Mouse (Mus musculus) CD4-positive, CD25-positive, alpha-beta regulatory T cell, adult 9 weeks (primary cell): ENCODE results near the gene Lnx2. TPM values are rescaled to one million over a fixed set of nuclear protein-coding genes. Genes with fewer than 3 reads are reported as not detected.

ENCODE experiments used
- polyA plus RNA-seq: library from polyadenylated mRNA; unstranded; fragments of 100-300 nt; shearing (Covaris generic); gene quantifications from one replicate; pipeline ENCODE4 v1.2.1, GENCODE M21; 2017

Gene Lnx2
- polyA plus RNA-seq = 34.2 TPM

DNA sequence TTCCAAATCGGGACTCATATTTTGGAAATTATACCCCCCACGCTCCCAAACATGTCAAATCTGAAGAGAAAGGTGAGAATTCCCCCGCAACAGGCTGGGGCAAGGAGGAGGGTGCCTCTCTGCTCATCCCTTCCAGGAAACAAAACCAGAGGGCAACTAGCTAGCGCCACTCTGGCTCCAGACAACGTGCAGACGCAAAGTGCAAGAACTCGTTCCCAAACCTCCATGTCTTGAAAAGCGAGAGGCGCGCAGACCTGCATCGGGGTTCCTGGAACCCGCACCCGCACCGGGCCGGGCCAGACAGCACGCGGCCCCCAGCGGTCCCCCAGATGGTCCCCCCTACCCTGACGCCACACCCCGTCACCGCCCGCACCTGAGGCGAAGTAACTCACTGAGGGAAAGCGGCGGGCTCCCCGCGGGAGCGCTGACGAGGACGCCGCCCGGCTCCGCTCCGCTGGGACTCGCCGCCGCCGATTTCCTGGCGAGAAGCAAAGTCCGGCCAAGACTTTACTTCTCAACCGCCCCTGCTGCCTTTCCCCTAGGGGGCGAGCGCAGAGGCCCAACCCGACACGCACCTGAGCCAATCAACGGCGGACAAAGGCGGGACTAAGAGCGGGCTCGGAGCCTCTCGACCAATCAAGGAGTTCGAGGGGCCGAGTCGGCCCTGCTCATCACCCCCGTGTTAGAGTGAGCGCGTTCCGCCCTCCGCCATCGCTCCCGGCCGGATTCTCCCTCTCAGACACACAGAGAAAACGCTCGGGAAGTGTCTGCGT, at the start of gene Lnx2:
Gene Lnx2, minus strand, starts transcription at position 561 of the 773 bp plus-strand sequence.

GRCm38 (mm10) chr5:147076799-147077165, 396 bp upstream of the Lnx2 start, which contains the start of gene Polr1d:
Gene Polr1d, plus strand, starts transcription at chr5:147077050.

Other genes with a start within 250 kb of the Lnx2 start
- gene Rpl21, start 243.7 kb downstream of the Lnx2 start, polyA plus RNA-seq = 541 TPM
- 4.2 TPM for gene Rasl11a, start 231.5 kb downstream of the Lnx2 start, polyA plus RNA-seq
- 24.0 TPM for gene Gtf3a, start 127.9 kb downstream of the Lnx2 start, polyA plus RNA-seq
- gene Mtif3, start 112.8 kb downstream of the Lnx2 start, polyA plus RNA-seq = 43.9 TPM
- gene Polr1d, start 464 bp upstream of the Lnx2 start, polyA plus RNA-seq = 182 TPM
- not detected for gene Gsx1, start 112.1 kb upstream of the Lnx2 start, polyA plus RNA-seq
- not detected for gene Pdx1, start 193.4 kb upstream of the Lnx2 start, polyA plus RNA-seq
- gene Cdx2, start 230.7 kb upstream of the Lnx2 start, polyA plus RNA-seq = not detected
- gene Urad, start 245.9 kb upstream of the Lnx2 start, polyA plus RNA-seq = not detected